Mouse (Mus musculus): ENCODE results near the gene Gm5795. TPM values are rescaled to one million over a fixed set of nuclear protein-coding genes. Genes with fewer than 3 reads are reported as not detected.
"Not testable (repeated sequence)": the region's sequence is repeated elsewhere in the genome, so short reads cannot be mapped to it uniquely, and the experiment has no call there.

Gm5795 gene
- polyA plus RNA-seq (2012; rRNA removed), result not detected in 2 replicates

DNA sequence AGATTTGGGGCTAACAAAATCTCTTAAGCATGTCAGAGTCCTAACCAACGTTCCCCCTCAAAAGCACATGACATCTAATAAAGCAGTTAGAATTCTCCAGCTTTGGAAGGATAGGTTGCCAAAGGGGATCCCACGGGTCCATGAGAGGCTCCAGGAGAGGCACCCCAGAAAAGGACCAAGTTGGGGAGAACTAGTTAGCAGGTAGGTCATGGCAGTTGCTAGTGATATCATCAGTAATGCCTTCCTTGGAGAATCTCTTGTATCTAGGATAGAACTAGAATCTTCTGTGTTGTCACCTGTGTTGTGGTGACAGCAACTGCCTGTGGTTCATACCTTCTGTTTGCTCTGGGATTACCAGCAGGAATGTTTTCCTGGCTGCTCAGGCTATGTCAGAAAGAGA lies at the start of gene Gm5795:
Gene Gm5795 (plus strand): TSS at position 301 of the 400 bp plus-strand sequence.
- H3K4me3 ChIP-seq (ENCODE audit: control insufficient read depth, insufficient read depth, low read length); H3K4me1 ChIP-seq (replicated peaks; ENCODE audit: control insufficient read depth, insufficient read depth, low read length); H3K27ac ChIP-seq (ENCODE audit: control insufficient read depth, insufficient read depth, low read length); H3K36me3 ChIP-seq (ENCODE audit: control insufficient read depth, insufficient read depth, low read length); DNase-seq; H3K27me3 ChIP-seq (ENCODE audit: control insufficient read depth, insufficient read depth, low read length): not testable (repeated sequence)
- no CpG with 5 or more reads among the region's 2 CpGs for WGBS

DNA sequence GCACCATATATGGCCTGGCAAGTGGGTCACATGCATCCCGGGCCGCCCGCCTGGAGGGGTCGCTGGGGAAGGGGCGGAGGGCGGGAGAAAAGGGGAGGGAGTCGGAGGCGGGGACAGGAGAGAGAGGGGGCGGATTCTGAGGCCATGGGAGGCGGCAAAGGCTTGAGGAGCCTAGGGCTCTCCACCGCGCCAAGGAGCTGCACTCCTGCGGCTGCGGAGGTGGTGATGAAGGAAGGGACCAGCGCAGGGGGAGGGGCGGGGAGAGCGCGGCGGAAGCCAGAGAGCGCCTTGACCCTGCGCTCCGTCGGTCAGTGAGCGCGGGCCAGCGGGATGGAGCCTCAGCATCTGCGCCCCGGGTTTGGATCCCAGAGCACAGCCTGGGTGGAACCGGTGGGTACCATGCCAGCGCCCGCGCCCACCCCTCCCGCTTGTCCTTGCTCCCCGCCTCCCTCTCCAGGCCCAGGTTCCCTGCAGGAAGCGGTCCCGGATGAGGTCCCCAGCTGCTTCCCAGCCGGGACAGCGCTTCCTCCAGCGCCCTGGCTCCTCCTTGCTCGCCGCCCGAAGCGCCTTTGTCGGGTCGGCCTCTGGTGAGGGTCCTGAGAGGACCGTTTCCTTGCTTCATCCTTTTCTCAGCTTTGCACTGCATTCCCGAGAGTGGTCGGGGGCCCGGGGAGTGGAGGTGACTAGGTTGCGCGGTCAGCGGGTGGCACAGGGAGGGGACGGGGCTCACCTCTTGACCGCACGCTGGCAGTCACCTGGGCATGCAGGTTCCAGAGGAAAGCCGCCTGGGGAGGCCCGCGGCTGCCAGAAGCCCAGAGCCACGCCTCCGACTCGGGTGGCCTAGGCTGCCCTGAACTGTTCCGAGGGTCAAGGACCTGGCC lies 20.5 kb downstream of the Gm5795 start, which contains the start of gene D830030K20Rik:
Gene D830030K20Rik (plus strand): TSS at position 217 of the 881 bp plus-strand sequence.
- 4% methylated on average over 24 of the region's 62 CpGs for WGBS
- not testable (repeated sequence) for DNase-seq; H3K4me3 ChIP-seq (ENCODE audit: control insufficient read depth, insufficient read depth, low read length); H3K27ac ChIP-seq (ENCODE audit: control insufficient read depth, insufficient read depth, low read length); H3K27me3 ChIP-seq (ENCODE audit: control insufficient read depth, insufficient read depth, low read length); H3K4me1 ChIP-seq (replicated peaks; ENCODE audit: control insufficient read depth, insufficient read depth, low read length); H3K36me3 ChIP-seq (ENCODE audit: control insufficient read depth, insufficient read depth, low read length)

DNA sequence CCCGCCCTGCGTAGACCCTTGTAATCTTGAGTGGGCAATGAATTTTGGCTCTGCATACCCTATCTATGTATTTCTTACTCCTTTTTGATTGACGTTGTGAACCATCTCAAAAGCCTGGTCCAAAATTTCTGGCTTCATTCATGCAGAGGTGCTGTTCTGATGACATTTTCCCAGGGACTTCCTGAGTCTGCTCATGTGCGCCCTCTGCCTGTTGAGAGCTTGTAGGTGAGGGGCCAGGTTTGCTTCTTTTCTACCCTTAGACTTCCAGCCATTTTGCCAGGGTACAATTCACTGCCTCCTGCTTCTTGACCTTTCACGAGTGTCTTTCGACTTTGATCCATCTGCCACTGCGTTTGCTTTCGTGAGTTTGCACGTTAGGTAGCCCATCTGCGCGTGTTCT lies 21.3 kb downstream of the Gm5795 start:
- not testable (repeated sequence) for H3K27ac ChIP-seq (ENCODE audit: control insufficient read depth, insufficient read depth, low read length); H3K4me1 ChIP-seq (replicated peaks; ENCODE audit: control insufficient read depth, insufficient read depth, low read length); DNase-seq; H3K36me3 ChIP-seq (ENCODE audit: control insufficient read depth, insufficient read depth, low read length); H3K4me3 ChIP-seq (ENCODE audit: control insufficient read depth, insufficient read depth, low read length); H3K27me3 ChIP-seq (ENCODE audit: control insufficient read depth, insufficient read depth, low read length)
- WGBS, result 19% methylated on average over 9 of the region's 11 CpGs

Other genes with a start within 250 kb of the Gm5795 start
- gene Gm2888, start 158.3 kb upstream of the Gm5795 start, polyA plus RNA-seq (2012; rRNA removed), result not detected in 2 replicates
- 0.16 TPM in 1 of 2 replicates, not detected in the other for gene Gm2897, start 139.0 kb upstream of the Gm5795 start, polyA plus RNA-seq (2012; rRNA removed)
- gene Gm10340, start 54.3 kb upstream of the Gm5795 start, polyA plus RNA-seq (2012; rRNA removed), result 0.14 TPM in 1 of 2 replicates, not detected in the other
- 0.07 TPM in 1 of 2 replicates, not detected in the other for gene D830030K20Rik, start 20.2 kb downstream of the Gm5795 start, polyA plus RNA-seq (2012; rRNA removed)
- 0.19 TPM in 1 of 2 replicates, not detected in the other for gene Gm2956, start 144.4 kb downstream of the Gm5795 start, polyA plus RNA-seq (2012; rRNA removed)
- gene Gm10413, start 206.8 kb downstream of the Gm5795 start, polyA plus RNA-seq (2012; rRNA removed), result not detected in 2 replicates
- gene Gm10409, start 224.4 kb downstream of the Gm5795 start, polyA plus RNA-seq (2012; rRNA removed), result 0.05 and 0.09 TPM in 2 replicates
- gene Gm3005, start 239.8 kb downstream of the Gm5795 start, polyA plus RNA-seq (2012; rRNA removed), result 0.42 TPM in 1 of 2 replicates, not detected in the other